Mouse (Mus musculus) stomach, postnatal 0 days (tissue): ENCODE results near the gene Siae. TPM values are rescaled to one million over a fixed set of nuclear protein-coding genes. Genes with fewer than 3 reads are reported as not detected.

Experiments used
- ATAC-seq: fragments of 200-750 bp; cut with Nextera tagmentation; 2 replicates; pipeline ENCODE4 v1.8.0; 2017; ENCODE audit not compliant: low FRiP score, low TSS enrichment
- DNase-seq: peaks from one replicate; pipeline ENCODE4 v3.0.0-alpha.2; 2016; ENCODE audit warnings: low spot score
- H3K27ac ChIP-seq: fragments of 300-500 bp; sonication (generic); replicated peaks from 2 replicates; pipeline ENCODE4 v1.5.1; 2014; ENCODE audit warnings: mild to moderate bottlenecking, control low read depth
- H3K27me3 ChIP-seq: fragments of 300-500 bp; sonication (generic); 2 replicates; pipeline ENCODE4 v1.6.1; 2014; ENCODE audit warnings: low read length; ENCODE audit not compliant: control insufficient read depth, insufficient read depth
- H3K36me3 ChIP-seq: fragments of 300-500 bp; sonication (generic); 2 replicates; pipeline ENCODE4 v1.6.1; 2014; ENCODE audit warnings: low read length, mixed read lengths; ENCODE audit not compliant: control insufficient read depth, insufficient read depth
- H3K4me1 ChIP-seq: fragments of 300-500 bp; sonication (generic); replicated peaks from 2 replicates; pipeline ENCODE4 v1.6.1; 2014; ENCODE audit warnings: antibody characterized with exemption; ENCODE audit not compliant: control insufficient read depth, insufficient read depth
- H3K4me2 ChIP-seq: fragments of 300-500 bp; sonication (generic); replicated peaks from 2 replicates; pipeline ENCODE4 v1.6.1; 2014; ENCODE audit warnings: low read depth, mild to moderate bottlenecking, control low read depth, moderate library complexity
- H3K4me3 ChIP-seq: fragments of 300-500 bp; sonication (generic); 2 replicates; pipeline ENCODE4 v1.5.1; 2014; ENCODE audit warnings: low read depth, low read length, control low read depth
- H3K9ac ChIP-seq: fragments of 300-500 bp; sonication (generic); 2 replicates; pipeline ENCODE4 v1.6.1; 2014; ENCODE audit warnings: mild to moderate bottlenecking, low read length, control low read depth, mixed read lengths
- H3K9me3 ChIP-seq: fragments of 300-500 bp; sonication (generic); 2 replicates; pipeline ENCODE4 v1.6.1; 2016; ENCODE audit warnings: low read length; ENCODE audit not compliant: control insufficient read depth
- CTCF ChIP-seq: IDR thresholded peaks from 2 replicates; pipeline ENCODE4 v1.5.1; 2016; ENCODE audit warnings: antibody characterized with exemption, low read depth, mild to moderate bottlenecking, moderate library complexity
- EP300 ChIP-seq: optimal IDR thresholded peaks from 2 replicates; pipeline ENCODE3; 2016; ENCODE audit warnings: antibody characterized with exemption
- WGBS: fragments of 180-500 bp; shearing (Covaris S2); extraction: QIAGEN DNeasy Blood & Tissue Kit; methylation state at CpG from one replicate; pipeline ENCODE4 v1.1.7; 2014; 5-methylcytosine and 5-hydroxymethylcytosine counted together
- polyA plus RNA-seq: library from polyadenylated mRNA; unstranded; fragments of >200 nt; fragmentation: Nextera tagmentation; extraction: Ambion mirVana; gene quantifications from 2 replicates; pipeline ENCODE4 v1.2.1, GENCODE M21; 2015

Siae gene
- polyA plus RNA-seq, 1 experiment from 2014 or later = 6.9 TPM

DNA sequence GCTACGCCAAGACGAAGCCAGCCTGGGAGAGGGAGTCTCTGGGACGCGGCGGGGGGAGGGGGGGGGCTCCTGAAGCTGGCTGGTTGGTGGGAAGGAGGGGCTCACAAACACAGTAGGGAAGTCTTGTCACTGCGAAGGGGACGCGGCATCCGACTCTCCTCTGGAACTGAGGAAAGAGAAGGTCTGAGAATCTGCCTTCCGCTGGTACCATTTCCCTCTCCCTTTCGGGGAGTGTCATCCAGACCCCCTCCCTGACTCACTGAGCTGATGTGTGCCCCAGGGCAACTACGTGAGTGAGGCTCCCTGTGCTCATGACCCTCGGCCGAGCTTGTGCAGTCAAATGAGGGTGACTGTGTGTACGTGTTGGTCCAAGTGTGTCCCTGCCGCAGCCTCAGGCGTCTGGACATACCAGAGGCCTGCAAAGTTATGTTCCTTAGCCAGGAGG is 10.3 kb upstream of the Siae start:
- H3K4me1 ChIP-seq = 0 out of 2 replicates have a peak, but pooled peaks cover 2% of the 10 kb centered on the region
- DNase-seq (no peak), ATAC-seq (peak; percentile 22)
- H3K27ac ChIP-seq = no peak overlapping the region
- H3K27me3 ChIP-seq = no peaks in the 10 kb centered on the region
- H3K4me2 ChIP-seq = peak overlapping the region; percentile 67
- H3K4me3 ChIP-seq = peak overlapping the region; percentile 39
- WGBS = 37% methylated on average over 16 of the region's 17 CpGs
- H3K9me3 ChIP-seq = no peaks in the 10 kb centered on the region
- no peaks in the 10 kb centered on the region for H3K36me3 ChIP-seq
- no peak for TF ChIP-seq EP300
- no peak for TF ChIP-seq CTCF
- H3K9ac ChIP-seq = no peak overlapping the region

GRCm38 (mm10) chr9:37545847-37546452 is 9.5 kb upstream of the Siae start:
- Histone ChIP-seq H3K4me1 (0 out of 2 replicates have a peak, but pooled peaks cover 2% of the 10 kb centered on the region), H3K27me3 (no peaks in the 10 kb centered on the region), H3K9ac (no peak overlapping the region), H3K27ac (no peak overlapping the region), H3K9me3 (no peaks in the 10 kb centered on the region), H3K4me2 (no peak overlapping the region), H3K4me3 (no peak overlapping the region), H3K36me3 (no peaks in the 10 kb centered on the region)
- TF ChIP-seq CTCF (no peak), EP300 (no peak)
- WGBS = 46% methylated on average over 27 of the region's 27 CpGs
- no peak for DNase-seq
- 0 out of 2 replicates have a peak, but pooled peaks have one; percentile 6 for ATAC-seq

GRCm38 (mm10) chr9:37546889-37547288 is 8.6 kb upstream of the Siae start:
- no peaks in the 10 kb centered on the region for H3K9me3 ChIP-seq
- ATAC-seq = no peak
- 0 out of 2 replicates have a peak, but pooled peaks cover 2% of the 10 kb centered on the region for H3K4me1 ChIP-seq
- no peak overlapping the region for H3K9ac ChIP-seq
- no peak overlapping the region for H3K4me3 ChIP-seq
- peaks cover 2% of the 10 kb centered on the region; the same call in 1 of the 2 replicates for H3K27me3 ChIP-seq
- H3K36me3 ChIP-seq = no peaks in the 10 kb centered on the region
- DNase-seq = no peak
- no peak overlapping the region for H3K4me2 ChIP-seq
- no peak overlapping the region for H3K27ac ChIP-seq
- WGBS = 84% methylated on average over 1 of the region's 1 CpGs
- TF ChIP-seq CTCF = peak; percentile 50
- TF ChIP-seq EP300 = no peak

DNA sequence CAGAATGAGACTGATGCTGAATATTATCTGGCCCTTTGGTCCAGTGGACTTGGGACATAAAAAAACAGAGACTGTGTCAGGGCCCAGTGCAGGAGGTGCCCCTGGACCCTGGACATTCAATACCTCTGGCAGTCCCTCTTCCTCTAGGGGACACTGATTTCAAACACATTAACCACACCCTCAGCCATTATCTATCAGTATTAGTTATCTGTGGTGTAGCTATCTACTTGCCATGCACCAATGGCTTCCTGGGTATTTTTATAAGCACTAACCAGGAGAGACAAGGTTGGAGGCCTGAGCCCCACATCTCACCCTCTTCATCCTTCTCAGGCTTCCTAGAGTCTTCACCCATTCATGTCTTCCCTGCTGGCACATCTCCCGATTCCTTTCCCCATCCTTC is 5.1 kb upstream of the Siae start:
- no peak overlapping the region for H3K9ac ChIP-seq
- H3K4me3 ChIP-seq = no peak overlapping the region
- no peak for DNase-seq
- no peak overlapping the region for H3K27ac ChIP-seq
- no peak overlapping the region for H3K4me2 ChIP-seq
- H3K4me1 ChIP-seq = no peaks in the 10 kb centered on the region; the same call in 1 of the 2 replicates
- H3K9me3 ChIP-seq = no peaks in the 10 kb centered on the region
- peaks cover 2% of the 10 kb centered on the region; the same call in 1 of the 2 replicates for H3K27me3 ChIP-seq
- no peaks in the 10 kb centered on the region for H3K36me3 ChIP-seq
- TF ChIP-seq CTCF (no peak), EP300 (no peak)
- ATAC-seq = no peak
- 67% methylated on average over 1 of the region's 1 CpGs for WGBS

DNA sequence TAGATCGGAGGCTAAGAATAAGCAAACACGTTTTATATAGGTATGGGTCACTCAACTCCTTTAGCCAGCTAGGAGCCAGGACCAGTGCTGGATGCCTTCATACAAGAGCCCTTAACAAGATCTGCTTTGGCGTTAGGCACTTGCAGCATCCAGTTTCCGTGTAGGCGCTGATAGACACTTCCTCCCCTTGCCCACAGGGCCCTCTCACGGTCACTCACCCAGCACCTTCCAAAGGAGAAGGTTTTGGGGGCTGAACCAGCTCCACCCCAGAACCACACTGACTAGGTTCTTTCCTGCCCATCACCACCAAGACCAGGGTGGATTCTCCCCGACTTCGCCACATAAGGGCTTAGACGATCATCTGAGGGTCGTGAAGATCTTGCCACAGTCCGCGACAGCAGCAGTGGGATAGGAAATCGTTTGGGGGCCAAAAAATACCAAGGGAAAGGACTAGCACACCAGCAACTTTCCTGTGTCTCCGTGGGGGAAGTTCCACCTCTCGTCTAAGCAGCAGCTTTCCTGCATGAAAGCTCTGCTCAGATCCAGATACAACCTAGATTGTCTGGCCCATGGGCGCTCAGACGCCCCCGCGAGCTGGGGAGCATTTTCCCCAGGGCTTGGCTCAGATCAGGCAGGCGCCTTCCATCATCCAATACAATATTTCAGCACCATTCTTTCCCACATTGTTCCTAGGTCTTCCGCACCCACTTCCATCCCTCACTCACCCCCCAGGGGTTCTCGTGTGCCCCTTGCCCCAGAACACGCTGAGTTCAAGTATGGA is 3.6 kb upstream of the Siae start:
- TF ChIP-seq CTCF (no peak), EP300 (no peak)
- no peak overlapping the region for H3K27ac ChIP-seq
- WGBS = 3% methylated on average over 23 of the region's 23 CpGs
- H3K4me1 ChIP-seq = no peaks in the 10 kb centered on the region; the same call in 1 of the 2 replicates
- H3K9ac ChIP-seq = no peak overlapping the region
- ATAC-seq = no peak
- peak overlapping the region; percentile 36 for H3K4me3 ChIP-seq
- peak overlapping the region; percentile 69 for H3K4me2 ChIP-seq
- no peaks in the 10 kb centered on the region for H3K9me3 ChIP-seq
- no peaks in the 10 kb centered on the region for H3K36me3 ChIP-seq
- DNase-seq = no peak
- peaks cover 2% of the 10 kb centered on the region; the same call in 1 of the 2 replicates for H3K27me3 ChIP-seq
